Mouse (Mus musculus): ENCODE results near the gene Thada. TPM values are rescaled to one million over a fixed set of nuclear protein-coding genes. Genes with fewer than 3 reads are reported as not detected.
A peak's percentile ranks its signal among the peaks of the same experiment; 100 is the strongest.
"Not testable (repeated sequence)": the region's sequence is repeated elsewhere in the genome, so short reads cannot be mapped to it uniquely, and the experiment has no call there.

Thada gene
- total RNA-seq, 2 experiments from 2014 or later: 5.6 to 6.8 TPM

DNA sequence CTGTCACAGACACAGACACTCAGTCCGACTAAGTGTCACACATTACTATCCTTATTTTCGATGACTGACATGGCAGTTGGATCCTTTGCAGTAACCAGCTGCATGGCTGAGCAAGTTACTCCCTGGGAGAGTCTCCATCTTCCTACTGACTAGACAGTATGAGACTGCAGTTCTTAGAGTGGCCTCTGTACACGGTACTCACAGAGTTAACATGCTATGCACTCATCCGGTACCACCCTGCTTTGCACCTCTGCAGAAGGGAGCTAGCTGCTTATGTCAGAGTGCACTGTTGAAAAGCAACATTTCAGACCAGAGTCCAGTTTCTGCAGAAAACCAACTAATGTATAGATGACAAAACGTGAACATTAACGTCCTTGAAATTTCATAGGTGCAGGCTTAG is 222.2 kb downstream of the Thada start:
- no peak for TF ChIP-seq CTCF (IDR thresholded peaks at IDR 0.05)
- Histone ChIP-seq H3K27ac (no peak overlapping the region), H3K4me3 (no peak overlapping the region)
- intact Hi-C loops (cut with DNase I): no loop called here
- DNase-seq: no peak

DNA sequence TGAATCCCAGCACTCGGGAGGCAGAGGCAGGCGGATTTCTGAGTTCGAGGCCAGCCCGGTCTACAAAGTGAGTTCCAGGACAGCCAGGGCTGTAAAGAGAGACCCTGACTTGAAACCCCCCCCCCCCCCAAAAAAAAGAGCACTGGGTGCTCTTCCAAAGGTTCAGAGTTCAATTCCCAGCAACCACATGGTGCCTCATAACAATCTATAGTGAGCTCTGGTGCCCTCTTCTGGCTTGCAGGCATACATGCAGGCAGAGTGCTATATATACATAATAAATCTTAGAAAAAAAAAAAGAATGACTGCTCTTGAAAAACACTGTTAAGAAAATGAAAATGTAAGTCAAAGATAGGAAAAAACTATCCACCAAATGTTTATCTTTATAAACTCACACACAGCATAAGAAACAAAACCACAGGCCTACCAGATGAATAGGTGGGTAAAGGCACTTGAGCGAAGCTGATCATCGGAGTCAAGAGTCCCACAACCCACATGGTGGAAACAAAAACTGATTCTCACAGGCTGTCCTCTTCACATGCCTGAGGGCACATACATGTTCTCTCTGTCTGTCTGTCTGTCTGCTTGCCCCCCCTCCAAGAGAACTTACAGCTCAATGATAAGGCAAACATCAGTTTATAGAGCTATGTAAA is 224.6 kb downstream of the Thada start:
- no peak overlapping the region for H3K4me3 ChIP-seq
- no peak for DNase-seq
- H3K27ac ChIP-seq: no peak overlapping the region
- peak; percentile 30 for TF ChIP-seq CTCF (IDR thresholded peaks at IDR 0.05)
- intact Hi-C loops (cut with DNase I): no loop called here

DNA sequence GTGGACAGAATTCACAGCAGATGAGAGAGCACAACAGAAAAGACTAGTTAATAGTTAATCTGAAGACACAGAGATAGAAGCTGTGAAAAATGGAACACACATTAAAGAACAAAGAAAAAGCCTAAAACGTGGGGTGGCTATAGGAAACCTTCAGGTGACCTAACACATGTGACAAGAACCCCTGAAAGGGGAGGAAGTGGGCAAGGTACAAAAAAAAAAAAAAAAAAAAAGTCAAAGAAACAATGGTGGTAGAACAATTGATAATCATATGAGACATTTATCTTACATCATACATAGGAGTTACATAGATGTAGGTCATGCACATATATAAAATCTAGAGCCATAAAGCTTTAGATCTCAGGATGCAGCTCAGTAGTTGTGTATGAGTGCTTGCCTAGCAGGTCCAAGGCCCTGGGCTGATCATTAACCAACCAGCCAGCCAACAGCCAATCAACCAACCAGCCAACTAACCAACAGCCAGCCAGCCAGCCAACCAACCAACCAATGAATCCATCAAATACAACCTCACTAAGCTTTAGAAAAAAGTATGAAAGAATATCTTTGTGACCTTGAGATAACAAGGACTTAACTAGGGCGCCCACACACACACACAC is 226.2 kb downstream of the Thada start:
- no peak for DNase-seq
- intact Hi-C loops (cut with DNase I): no loop called here
- TF ChIP-seq CTCF (IDR thresholded peaks at IDR 0.05): no peak
- Histone ChIP-seq H3K4me3 (no peak overlapping the region), H3K27ac (no peak overlapping the region)

DNA sequence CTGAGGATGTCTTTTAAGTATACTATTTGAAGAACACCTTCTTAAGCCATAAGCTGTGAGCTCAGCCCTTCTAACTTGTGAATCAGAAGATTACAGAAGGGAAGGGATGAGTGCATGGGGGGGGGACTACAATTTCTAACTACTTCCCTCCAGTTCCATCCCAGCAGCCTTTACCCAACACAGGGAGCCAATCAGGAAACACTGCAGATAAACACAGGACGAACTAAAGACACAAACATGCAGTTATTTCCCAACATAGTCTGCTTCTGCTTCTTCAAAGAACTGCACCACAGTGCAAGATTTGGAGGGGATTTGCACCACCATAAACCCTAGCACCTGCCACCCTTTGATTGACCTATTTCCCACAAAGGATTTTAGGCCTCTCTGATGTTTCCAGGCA is 227.8 kb downstream of the Thada start:
- Histone ChIP-seq H3K27ac (no peak overlapping the region), H3K4me3 (no peak overlapping the region)
- DNase-seq: no peak
- no peak for TF ChIP-seq CTCF (IDR thresholded peaks at IDR 0.05)
- intact Hi-C loops (cut with DNase I): no loop called here

DNA sequence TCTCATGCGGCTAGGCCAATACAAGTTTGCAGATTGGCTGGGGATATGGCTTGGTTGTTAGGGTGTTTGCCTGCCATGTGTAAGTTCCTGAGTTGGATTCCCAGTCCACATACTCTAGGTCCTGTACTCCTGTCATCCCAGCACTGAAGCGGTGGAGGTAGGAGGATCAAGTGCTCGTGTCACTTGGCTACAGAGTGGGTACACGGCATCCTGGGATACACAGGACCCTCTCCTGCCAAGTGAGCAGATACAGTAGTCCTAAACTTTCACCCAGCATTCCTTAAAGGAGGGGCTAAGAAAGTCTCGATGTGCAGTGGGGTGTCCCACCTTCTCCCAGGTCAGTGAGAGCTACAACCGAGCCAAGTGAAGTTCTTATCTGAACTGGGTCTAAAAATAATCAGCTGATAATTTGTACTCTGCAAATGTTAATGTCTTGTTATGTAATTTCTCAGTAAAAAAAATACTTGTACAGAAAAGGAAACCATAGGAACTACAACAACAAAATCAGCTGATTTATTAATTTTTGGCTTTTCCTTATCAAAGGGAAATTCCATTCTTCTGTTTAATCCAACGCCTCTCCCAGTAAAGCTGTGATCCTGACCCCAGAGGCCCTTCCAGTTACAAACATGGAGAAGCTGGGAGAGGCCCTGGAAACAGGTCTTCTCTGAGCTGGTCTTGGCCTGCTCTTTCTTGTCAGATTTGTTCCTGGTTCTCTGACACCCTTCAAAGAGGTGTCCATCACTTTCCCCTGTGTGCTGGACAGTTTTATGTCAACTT is 229.0 kb downstream of the Thada start:
- DNase-seq: no peak
- Histone ChIP-seq H3K27ac (peak overlapping the region; percentile 44), H3K4me3 (no peak overlapping the region)
- TF ChIP-seq CTCF (IDR thresholded peaks at IDR 0.05): no peak
- intact Hi-C loops (cut with DNase I): no loop called here

DNA sequence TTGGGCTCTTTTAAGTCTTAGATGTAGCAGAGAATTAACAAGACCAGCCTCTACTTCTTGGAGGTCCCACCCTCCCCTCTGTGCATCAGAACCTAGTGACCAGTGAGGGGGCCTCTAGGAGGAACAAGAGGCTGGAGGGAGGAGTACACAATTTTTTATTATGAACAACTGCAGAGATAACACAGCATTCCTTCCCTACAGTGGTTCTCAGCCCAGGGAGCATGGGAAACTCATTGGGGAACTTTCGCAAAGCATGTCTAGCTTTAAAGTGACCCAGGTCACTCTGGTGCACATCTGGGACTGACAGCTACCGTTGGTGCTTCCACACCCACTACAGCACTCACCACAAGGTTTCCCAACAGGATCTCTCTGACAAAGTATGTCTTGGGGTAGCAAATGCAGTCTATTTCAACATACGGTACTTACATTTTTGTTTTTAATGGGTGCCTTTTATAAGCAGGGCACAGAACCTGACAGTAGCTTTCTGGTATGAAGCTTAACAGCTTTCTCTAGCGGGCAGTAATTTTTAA is 230.5 kb downstream of the Thada start:
- Histone ChIP-seq H3K4me3 (no peak overlapping the region), H3K27ac (no peak overlapping the region)
- intact Hi-C loops (cut with DNase I): no loop called here
- no peak for DNase-seq
- no peak for TF ChIP-seq CTCF (IDR thresholded peaks at IDR 0.05)

DNA sequence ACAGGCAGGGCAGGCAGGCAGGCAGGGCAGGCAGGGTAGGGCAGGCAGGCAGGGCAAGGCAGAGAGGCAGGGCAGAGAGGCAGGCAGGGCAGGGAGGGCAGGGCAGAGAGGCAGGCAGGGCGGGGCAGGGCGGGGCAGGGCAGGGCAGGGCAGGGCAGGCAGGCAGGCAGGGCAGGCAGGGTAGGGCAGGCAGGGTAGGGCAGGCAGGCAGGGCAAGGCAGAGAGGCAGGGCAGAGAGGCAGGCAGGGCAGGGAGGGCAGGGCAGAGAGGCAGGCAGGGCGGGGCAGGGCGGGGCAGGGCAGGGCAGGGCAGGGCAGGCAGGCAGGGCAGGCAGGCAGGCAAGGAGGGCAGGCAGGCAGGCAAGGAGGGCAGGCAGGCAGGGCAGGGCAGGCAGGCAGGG is 231.2 kb downstream of the Thada start:
- intact Hi-C loops (cut with DNase I); H3K27ac ChIP-seq; H3K4me3 ChIP-seq; DNase-seq: not testable (repeated sequence)

DNA sequence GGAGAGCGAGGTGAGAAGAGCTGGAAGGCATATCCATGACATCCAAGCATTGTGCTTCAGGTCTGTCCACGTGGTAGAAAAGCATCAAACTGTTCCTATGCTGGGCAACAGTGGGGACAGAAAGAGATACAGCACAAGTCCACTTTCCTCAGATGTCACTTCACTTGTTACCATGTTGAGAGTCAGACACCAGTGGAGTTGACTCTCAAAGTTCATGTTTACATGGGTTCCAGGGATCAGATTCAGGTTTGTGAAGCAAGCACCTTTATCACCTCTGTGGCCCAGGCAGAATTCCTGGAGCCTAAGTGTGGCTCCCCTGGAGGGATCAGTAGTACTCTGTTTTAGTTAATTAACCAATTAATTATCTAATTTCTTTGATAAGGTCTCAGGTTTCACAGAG is 232.2 kb downstream of the Thada start:
- no peak for DNase-seq
- H3K27ac ChIP-seq: no peak overlapping the region
- intact Hi-C loops (cut with DNase I): no loop called here
- TF ChIP-seq CTCF (IDR thresholded peaks at IDR 0.05): no peak
- H3K4me3 ChIP-seq: no peak overlapping the region

DNA sequence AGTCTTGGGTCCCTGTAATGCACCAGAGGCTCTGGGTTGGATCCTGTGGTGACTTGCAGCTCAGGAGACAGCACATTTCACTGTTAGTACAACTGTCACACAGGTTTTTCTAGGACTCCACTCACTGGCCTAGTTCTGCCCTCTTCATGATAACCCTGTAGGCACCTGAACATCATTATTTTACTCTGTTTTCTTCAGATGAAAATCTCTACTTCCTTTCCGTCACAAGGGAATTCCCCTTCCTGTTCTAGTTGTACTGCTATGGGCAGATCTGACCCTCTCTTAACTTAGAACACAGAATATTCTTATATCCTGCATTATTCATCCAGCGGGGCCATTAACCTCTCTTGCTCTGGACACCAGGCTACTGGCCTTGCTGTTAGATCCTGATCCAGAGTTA is 234.6 kb downstream of the Thada start:
- intact Hi-C loops (cut with DNase I): no loop called here
- TF ChIP-seq CTCF (IDR thresholded peaks at IDR 0.05): no peak
- Histone ChIP-seq H3K27ac (no peak overlapping the region), H3K4me3 (no peak overlapping the region)
- DNase-seq: no peak

DNA sequence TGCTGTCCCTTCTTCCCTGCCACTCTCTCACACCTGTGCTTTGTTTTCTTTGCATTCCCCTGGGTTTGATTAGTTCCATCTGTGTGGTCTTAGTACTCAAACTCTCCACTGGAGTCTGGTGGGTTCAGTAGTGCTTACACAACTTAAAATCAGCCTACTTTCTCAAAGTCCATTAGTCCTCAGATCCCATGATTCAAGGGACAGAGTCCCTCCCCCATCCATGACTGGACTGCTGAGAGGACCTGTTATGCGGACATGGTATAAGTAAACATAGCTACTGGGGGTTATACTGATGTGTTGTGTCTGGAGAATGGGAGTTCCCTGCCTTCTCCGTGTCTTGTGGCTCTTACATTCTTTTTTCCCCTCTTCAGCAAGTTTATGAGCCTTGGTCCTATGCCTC is 237.8 kb downstream of the Thada start:
- no peak for TF ChIP-seq CTCF (IDR thresholded peaks at IDR 0.05)
- Histone ChIP-seq H3K4me3 (no peak overlapping the region), H3K27ac (no peak overlapping the region)
- no peak for DNase-seq
- intact Hi-C loops (cut with DNase I): no loop called here

DNA sequence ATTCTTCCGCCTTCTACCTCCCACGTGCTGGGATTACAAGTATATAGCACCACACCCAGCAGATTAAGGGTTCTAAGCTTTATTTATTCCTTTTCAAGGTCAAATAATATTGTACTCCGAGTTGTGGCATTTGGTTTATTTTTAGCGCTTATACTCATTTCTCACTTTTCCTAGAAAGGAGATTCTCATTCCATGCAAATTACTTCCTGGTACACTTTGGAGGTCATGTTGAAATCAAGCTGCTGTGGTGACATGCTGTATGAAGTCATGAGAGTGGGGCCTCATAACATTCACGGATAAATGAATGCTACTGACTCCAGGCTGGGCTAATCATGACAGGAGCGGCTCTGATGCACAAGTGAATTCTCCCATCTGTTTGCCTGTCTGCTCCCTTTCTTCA is 239.3 kb downstream of the Thada start:
- no peak for DNase-seq
- no peak overlapping the region for H3K27ac ChIP-seq
- H3K4me3 ChIP-seq: no peak overlapping the region
- TF ChIP-seq CTCF (IDR thresholded peaks at IDR 0.05): no peak
- intact Hi-C loops (cut with DNase I): no loop called here

DNA sequence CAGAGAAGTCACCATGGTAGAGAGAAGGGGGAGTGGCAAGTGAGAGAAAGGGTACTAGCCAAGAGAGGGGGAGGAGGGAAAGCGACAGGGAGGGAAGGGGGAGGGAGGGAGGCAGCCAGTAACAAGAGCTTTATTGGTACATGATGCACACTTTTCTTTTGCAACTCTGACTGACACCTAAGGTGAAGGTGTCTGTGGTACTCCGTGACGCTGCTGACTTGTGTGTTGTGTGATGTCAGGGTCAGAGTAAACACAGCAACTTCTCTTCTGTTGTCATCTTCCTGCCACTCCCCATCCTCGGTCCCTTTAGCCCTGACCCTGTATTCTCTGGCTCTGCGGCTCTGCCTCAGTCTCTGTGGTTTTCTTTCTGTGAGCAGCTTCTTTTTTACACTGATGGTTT is 239.8 kb downstream of the Thada start:
- H3K4me3 ChIP-seq: no peak overlapping the region
- no peak overlapping the region for H3K27ac ChIP-seq
- no peak for DNase-seq
- intact Hi-C loops (cut with DNase I): no loop called here
- no peak for TF ChIP-seq CTCF (IDR thresholded peaks at IDR 0.05)

DNA sequence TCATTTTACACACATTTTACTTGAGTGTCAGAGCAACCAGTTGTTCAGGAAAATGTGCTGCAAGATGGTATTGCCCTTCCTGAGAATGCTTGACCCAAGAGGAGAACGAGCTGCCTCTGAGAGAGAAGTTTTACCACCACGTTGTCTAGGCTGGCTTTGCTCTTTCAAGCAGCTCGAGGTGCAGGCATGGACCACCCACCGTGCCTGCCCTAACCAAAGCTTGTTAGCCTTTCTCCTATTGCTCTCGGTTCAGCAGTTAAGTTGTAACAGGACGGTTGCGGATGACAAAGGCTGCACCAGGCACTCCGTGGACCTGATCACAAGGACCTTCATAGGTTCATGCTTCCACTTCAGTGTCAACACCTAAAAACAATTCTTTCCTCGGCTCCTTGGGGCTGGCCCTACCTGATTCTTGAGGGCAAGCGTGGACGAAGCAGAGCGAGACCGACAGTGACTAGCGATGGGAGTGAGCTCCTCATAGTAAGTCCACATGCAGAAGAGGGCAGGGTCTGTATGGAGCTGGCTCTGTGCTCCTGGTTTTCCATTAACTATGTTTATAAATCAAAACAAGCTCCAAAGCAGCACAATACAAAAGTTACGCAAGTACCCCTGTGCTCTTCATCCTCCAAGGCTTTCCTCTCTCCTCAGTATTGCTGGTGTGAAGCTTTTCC is 241.7 kb downstream of the Thada start:
- TF ChIP-seq CTCF (IDR thresholded peaks at IDR 0.05): no peak
- Histone ChIP-seq H3K27ac (no peak overlapping the region), H3K4me3 (no peak overlapping the region)
- intact Hi-C loops (cut with DNase I): no loop called here
- DNase-seq: no peak

DNA sequence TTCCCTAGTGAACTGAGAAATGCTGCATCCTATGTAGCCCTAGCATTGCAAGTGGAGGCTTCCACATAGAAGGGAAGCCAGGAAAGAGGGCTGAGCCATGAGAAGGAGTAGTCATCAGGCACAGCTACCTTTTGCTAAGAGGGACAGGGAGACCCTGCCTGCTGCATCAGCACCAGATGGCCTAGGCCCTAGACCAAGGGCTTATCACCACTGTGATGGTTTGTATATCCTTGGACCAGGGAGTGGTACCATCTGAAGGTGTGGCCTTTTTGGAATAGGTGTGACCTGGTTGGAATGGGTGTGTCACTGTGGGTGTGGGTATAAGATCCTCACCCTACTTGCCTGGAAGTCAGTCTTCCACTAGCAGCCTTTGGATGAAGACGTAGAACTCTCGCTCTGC is 247.2 kb downstream of the Thada start:
- intact Hi-C loops (cut with DNase I); H3K27ac ChIP-seq; H3K4me3 ChIP-seq; DNase-seq: not testable (repeated sequence)
